Mouse (Mus musculus) layer of hippocampus, postnatal 36 days (tissue): ENCODE data around the gene Rock2. TPM values are rescaled to one million over a fixed set of nuclear protein-coding genes. Genes with fewer than 3 reads are reported as not detected.
A peak's percentile ranks its signal among the peaks of the same experiment; 100 is the strongest.
"Not testable (repeated sequence)": the region's sequence is repeated elsewhere in the genome, so short reads cannot be mapped to it uniquely, and the experiment has no call there.

ENCODE experiments used
- DNase-seq, 2 experiments: peaks; one replicate each; pipeline ENCODE4 v3.0.0; 2022
- total RNA-seq, 2 experiments: library from RNA; stranded (reverse); gene quantifications; 2 replicates each; pipeline ENCODE4 v1.2.3; 2021

Gene Rock2
- total RNA-seq, 2 experiments from 2014 or later: 136 to 137 TPM

DNA sequence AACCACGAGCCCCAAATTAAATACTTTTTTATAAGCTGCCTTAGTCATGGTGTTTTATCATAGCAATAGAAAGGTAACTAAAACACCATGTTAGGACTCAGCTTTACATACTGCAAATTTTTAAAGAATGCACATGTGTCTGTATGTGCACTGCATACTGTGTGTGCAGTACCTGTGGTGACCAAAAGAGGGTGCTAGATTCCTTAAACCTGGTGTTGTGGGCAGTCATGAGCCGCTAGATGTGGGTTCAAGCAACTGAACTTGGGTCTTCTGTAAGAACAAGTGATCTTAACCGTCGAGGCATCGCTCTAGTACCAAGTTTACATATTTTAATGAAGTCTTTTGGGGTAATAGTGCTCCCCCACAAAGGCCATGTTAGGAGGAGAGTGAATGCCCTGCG, 114.8 kb downstream of the Rock2 start:
- DNase-seq: no peak

DNA sequence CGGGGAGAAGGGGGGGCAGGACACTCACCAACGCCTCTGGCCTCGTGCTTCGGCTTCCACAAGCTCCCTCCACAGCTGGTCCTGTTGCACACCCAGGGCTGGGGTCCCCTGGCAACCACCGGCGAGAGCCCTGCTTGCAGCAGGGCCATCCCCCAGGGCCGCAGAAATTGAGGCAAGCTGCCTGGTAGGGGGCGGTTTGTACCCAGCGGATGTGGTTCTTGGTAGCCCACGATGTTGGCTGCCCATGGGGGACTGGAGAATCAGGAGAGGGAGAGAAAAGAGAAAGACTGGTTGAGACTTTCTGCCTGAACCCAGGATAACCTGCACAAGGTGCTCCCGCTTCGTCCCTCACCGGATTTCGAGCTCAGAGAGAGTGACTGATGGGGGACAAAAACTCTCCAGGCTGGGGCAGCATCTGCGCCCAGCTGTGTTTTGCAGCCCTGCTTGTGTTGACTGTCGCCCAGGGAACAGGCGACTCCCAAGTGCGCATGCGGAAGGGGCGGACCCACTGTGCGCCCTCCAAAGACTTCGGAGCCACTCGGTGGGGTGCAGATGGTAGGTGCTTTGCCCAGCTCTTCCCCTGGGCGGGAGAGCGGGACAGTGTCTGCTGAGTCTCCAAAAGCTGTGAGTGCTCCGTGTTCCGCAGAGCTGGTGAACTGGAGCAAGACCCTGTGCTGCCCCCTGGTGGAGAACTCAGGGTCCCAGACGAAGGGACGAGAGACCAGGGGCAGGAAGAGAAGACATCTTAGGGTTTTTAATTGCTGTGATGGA, 116.6 kb downstream of the Rock2 start, which contains the start of gene 2410004P03Rik:
Gene 2410004P03Rik, minus strand, starts transcription at position 628 of the 771 bp plus-strand sequence.
- peak in 1 of 2 experiments; percentile 58 for DNase-seq

DNA sequence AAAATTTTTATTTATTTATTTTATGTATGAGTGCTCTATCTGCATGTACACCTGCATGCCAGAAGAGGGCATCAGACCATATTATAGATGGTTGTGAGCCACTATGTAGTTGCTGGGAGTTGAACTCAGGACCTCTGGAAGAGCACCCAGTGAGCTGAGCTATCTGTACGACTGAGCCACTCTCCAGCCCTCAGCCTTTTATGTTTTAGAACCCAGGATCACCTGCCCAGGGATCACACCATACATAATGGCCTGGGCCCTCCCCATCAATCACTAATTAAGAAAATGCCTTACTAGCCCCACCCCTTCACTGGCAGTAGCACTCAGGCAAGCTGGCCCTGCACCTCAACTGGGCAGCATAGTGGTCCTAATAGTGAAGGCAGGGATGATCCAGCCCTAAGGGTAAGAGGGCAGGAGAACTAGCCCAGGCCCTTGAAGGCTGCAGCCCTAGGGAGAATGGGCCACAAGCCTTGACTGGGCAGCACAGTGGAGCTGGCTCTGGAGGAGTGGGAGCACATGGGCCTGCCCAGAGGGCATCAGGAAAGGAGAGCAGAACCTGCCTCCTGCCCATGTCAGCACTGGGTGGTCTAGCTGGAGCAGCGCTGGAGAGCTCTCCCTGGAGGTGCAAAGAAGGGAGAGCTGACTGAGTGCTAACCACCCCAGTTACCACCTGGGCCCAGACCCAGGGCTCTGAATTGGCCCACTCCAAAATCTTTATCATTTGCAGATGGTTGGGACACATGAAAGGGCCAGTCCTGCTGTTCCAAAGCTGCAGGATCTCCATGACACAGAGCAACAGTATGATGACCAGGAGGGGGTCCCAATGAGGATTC, 117.6 kb downstream of the Rock2 start:
- DNase-seq: no peak

DNA sequence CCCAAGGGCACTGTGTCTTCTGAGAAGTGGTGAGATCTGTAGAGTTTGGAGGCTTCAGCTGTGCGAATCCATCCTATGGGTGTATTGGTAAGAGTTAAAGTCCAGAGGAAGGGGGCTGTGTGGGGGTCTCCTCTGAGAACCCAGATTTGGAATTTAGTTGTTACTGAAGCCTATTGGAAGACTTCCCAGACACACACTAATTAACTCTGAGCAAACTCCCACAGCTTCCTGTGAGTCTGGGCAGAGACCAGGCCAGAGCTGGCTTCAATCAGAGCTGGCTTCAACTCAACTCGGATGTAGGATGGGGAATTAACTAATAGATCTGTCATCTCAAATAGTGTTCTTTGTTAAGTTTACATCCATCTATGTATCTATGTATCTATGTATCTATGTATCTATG, 121.0 kb downstream of the Rock2 start:
- DNase-seq: no peak

DNA sequence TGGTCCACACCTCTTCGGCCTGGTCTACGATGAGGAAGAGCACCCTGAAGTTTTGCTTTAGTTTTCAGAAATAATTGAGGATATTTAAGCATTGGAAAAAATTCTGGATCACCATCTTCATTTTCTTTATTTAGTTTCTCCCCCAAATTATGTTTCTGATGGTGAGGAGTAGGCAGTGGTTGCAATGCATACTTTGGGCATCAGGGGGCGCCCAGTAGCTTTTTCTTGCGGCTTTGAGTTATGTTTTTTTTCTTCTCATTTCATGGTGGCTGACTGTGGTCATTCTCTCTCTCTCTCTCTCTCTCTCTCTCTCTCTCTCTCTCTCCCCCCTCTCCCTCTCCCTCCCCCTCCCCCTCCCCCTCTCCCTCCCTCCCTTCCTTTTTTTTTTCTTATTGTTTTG, 123.8 kb downstream of the Rock2 start:
- peak; percentile 60 to 70 for DNase-seq

DNA sequence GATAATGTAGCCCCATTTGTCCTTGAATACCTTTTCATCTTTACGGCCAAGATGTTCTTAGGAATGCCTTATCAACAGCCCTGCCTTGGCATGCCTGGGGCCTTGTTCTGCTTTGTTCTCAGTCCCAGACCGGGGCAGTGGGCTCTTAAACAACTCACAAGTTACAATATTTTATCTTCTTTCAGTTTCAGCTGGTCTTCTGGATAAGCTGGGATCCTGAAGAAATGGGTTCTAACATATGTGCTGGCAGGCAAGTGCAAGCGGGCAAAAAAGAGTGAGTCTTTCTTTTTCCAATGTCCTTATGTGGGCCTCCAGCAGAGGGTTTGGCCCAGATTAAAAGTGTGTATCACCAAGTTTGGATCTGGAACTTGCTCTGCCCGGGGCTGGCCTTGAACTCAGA, 126.4 kb downstream of the Rock2 start:
- DNase-seq: not testable (repeated sequence)

DNA sequence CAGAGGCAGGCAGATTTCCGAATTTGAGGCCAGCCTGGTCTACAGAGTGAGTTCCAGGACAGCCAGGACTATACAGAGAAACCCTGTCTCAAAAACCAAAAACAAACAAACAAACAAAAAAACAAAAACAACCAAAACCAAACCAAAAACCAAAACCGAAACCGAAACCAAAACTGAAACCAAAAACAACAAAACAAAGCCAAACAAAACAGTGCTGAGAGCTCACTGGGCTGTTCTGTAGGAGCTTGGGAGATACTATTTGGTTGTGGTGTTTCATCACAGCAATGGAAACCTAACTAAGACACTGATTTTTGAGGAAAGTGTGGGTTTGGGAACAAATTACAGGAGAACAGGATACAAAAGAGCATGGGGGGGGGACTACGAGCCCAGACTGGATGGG, 127.5 kb downstream of the Rock2 start:
- no peak for DNase-seq

DNA sequence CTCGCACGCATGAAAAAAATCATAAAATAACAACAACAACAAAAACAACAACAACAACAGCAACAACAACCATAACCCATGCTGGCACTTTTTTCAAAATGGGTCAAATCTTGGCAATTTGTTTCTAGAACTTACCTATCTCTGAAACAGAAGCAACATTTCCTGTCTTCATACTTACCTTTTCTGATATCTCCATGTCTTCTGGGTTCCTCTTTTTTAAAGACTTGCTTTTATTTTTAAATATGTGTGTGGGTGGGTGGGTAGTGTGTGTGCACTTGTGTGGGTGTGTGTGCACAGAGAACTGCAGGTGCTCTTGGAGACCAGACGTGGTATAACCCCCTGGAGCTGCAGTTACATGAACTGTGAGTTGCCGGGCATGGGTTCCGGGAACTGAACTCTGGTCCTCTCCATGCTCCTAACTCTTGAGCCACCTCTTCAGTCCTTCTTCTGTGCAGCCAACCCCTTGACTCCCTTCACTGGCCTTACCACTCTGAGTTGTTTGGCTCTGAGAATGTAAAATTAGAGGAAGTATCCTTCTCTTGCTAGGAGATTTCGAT, 129.9 kb downstream of the Rock2 start:
- no peak for DNase-seq

DNA sequence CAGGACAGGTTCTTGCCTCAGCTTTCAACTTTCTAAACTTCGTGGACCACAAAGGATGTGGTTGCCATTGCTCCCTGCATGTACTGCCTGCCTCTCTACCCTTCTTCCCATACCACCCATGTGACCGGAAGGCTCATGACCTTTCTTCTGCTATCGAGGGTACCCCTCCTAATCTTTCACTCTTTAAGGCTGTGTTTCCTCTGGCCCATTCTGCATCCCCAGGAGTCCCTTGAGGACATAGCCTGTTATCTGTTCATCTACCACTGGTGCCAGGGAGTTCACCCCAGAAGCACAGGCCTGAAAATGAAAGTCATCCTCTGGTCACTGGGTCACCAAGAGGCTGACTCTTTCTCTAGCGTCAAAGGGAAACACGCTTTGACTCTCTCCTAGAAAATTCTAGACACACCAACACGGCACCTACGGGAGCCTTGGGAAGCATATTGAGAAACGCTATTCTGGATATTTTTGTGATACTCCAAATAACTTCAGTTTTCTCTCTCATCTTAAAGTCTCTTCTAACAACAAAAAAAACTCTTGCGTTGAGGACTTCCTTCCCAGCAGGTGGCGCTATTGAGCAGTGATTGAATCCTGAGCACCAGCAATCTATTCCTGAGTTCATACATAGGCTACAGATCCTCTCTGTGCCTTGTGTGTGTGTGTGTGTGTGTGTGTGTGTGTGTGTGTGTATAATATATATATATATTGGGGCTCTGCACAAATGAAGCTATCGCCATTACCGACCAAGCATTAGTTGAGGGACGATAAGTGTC, 138.2 kb downstream of the Rock2 start:
- DNase-seq: peak; percentile 56 to 62

DNA sequence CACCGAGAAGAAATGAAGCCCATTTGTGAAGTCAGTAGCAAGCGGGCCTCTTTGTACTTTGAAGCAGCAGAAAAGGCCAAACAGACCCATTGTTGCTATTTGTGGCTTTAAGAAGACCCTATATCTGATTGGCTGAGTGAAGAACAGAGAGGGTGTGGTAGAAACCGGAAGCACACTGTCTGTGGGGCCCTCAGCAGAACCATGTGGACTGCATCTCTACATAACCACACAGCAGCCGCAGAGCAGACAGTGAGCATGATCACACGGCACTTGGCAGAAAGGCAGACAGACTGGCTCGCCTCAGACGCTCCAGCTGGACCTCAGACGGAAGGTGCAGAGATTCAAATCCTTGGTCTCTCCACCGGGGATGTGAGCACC, 138.8 kb downstream of the Rock2 start:
- DNase-seq: no peak

DNA sequence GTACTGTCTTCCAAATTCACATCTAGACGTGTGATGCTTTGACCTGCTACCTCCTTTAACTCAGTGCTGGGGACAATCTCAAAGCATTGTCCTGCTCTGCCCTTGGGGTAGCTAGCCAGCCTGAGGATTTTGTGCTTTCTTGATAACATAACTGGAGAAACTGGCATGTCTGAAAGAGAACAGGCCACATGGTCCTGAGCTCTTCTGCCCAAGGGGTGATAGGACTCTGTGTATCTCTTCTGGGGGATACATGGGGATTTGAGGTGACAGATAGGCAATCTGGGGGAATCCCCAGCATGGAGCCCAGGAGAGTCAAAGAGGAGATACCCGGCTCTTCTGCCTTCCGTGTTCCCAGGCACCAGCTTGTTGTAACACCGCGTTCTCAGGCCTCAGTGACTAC, 140.0 kb downstream of the Rock2 start:
- no peak for DNase-seq

DNA sequence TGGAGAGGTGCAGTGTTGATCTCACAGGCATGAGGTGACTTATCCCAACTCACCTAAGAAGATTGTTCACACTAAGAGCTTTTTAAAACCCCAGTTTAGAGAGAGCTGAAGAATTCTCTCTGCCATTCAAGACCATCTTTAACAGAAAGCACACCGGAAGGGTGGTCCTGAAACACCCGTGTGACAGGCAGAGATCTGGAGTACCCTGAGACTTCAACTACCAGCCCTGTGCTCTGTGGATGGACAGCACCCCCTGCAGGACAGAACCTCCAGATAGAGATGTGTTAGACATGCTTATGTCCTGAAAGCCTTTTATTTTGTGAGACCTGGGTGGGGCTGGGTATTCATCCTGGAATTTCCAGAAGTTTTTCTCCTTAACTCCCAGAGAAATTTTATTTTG, 140.4 kb downstream of the Rock2 start:
- DNase-seq: no peak

DNA sequence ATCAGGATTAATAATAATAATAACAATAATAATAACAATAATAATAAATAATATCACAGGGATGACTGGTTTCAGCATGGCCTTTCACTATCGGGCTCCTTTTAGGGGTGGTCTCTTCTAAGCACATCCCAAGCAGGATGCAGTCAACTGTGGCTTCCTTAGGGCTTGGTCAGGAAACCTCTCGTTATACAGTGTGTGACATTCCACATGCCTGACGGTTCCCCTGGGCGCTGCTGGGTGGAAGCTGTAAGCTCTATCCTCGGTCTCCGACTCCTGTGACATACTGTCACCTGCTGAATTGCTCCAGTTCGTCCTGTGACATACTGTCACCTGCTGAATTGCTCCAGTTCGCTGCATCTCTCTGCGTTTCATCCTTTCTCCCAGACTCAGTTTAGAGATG, 141.8 kb downstream of the Rock2 start:
- DNase-seq: no peak

DNA sequence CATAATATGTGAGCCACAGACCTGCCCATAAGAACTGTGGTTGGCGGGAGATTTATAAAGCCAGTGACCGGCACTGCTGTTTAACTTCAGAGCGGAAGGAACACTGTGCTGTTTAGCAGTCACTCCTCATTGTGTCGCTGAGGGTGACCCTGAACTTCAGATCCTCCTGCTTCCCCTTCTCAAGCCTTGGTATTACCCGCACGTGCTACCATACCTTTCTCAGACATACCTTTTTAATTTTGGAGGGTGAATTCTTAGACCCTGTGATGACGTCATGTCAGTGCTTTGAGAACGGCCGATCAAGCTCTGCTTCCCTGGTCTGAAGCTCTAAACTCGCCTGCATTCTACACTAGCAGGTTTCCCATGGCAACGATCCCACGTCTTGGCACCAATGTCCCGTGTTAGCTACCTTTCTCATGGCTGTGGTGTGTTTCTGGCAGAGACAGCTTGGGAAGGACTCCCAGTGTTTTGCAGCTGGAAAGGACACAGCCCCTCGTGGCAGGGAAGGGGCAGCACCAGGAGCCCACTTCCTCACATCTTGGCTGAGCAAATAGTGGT, 142.4 kb downstream of the Rock2 start:
- no peak for DNase-seq

Other genes with a start within 250 kb of the Rock2 start
- 100 to 1,000 TPM; 195 to 199 TPM for gene Ntsr2, start 241.5 kb upstream of the Rock2 start, total RNA-seq
- under 1 TPM; 0.61 to 0.72 TPM for gene Greb1, start 94.0 kb upstream of the Rock2 start, total RNA-seq
- 10 to 100 TPM; 32.2 to 33.8 TPM for gene E2f6, start 83.9 kb upstream of the Rock2 start, total RNA-seq
- 1 to 10 TPM; 1.0 to 1.2 TPM for gene Pqlc3, start 105.5 kb downstream of the Rock2 start, total RNA-seq
- under 1 TPM; 0.25 to 0.61 TPM for gene 2410004P03Rik, start 116.8 kb downstream of the Rock2 start, total RNA-seq